Mouse (Mus musculus): ENCODE data around the gene Acad9. TPM values are rescaled to one million over a fixed set of nuclear protein-coding genes. Genes with fewer than 3 reads are reported as not detected.
"Not testable (repeated sequence)": the region's sequence is repeated elsewhere in the genome, so short reads cannot be mapped to it uniquely, and the experiment has no call there.

The Acad9 gene
- polyA plus RNA-seq, 1 experiment from 2014 or later: 8.2 TPM

DNA sequence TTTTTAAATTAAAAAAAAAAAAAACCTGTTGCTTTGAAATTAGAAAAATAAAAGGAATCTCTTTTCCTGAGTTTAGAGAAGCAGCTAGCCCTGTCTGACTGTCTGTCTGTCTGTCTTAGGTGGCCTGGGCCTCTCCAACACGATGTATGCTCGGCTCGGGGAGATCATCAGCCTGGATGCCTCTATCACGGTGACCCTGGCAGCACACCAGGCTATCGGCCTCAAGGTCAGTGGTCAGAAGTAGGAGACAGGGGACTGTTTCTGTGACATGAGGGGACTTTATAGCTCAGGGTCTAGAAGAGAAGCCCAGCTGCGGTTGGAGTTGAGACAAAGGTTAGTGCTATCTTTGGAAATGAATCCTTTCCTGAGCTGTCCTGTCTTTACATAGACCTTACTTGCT lies 8.5 kb downstream of the Acad9 start:
- Histone ChIP-seq H3K36me3 (ENCODE audit: inconsistent target) (peaks cover 58% of the 10 kb centered on the region), H3K79me2 (ENCODE audit: inconsistent target) (no peaks in the 10 kb centered on the region; the same call in 1 of the 2 replicates), H3K27ac (no peak overlapping the region), H3K4me3 (ENCODE audit: inconsistent target) (no peak overlapping the region)
- 98% methylated on average over 6 of the region's 6 CpGs for WGBS (ENCODE audit: missing documents)

GRCm38 (mm10) chr3:36075466-36075865 lies 9.7 kb downstream of the Acad9 start:
- Histone ChIP-seq H3K36me3 (ENCODE audit: inconsistent target) (peaks cover 66% of the 10 kb centered on the region), H3K4me3 (ENCODE audit: inconsistent target) (no peak overlapping the region), H3K79me2 (ENCODE audit: inconsistent target) (no peaks in the 10 kb centered on the region), H3K27ac (no peak overlapping the region)
- 98% methylated on average over 6 of the region's 6 CpGs for WGBS (ENCODE audit: missing documents)

DNA sequence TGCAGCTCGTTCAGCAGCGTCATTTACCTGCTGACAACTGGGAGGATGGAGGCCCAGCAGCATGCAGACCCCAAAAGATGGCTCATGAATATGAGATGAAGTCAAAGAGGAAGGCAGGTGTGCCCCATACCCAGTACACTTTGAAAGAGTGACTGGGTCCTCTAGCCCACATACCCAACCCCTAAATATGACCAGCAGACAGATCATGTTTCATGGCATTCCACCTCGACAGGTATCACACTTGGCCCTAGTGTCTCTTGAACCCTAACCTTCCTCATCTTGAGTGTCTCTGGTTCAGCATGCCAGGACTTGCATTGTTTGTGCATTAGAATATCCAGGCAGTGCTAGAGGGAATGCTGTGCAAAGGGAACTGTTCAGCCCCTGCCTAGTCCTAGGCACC lies 11.6 kb downstream of the Acad9 start:
- 100% methylated on average over 3 of the region's 3 CpGs for WGBS (ENCODE audit: missing documents)

DNA sequence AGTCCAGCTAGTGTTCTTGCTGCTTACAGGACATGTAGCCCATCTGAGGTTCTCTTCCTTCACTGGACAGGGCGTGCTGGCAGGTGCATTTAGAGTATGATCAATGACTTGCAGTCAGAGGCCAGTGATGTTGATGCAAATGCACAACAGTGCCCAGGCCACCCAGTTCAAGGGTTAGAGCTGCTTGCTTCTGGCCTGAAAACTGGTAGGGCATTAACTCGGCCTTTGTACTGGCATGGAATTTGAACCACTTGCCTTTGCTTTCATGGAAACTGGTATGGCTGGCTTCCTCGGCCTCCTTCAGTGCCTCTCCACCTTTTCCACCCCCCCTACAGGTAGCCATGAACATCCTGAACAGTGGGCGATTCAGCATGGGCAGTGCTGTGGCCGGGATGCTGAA lies 14.1 kb downstream of the Acad9 start:
- peaks cover 72% of the 10 kb centered on the region for H3K36me3 ChIP-seq (ENCODE audit: inconsistent target)
- no peak overlapping the region for H3K27ac ChIP-seq
- 94% methylated on average over 5 of the region's 5 CpGs for WGBS (ENCODE audit: missing documents)

More for the DNA sequence above, 11.6 kb downstream of the Acad9 start:
- no peak overlapping the region for H3K4me3 ChIP-seq (ENCODE audit: inconsistent target)
- no peaks in the 10 kb centered on the region for H3K79me2 ChIP-seq (ENCODE audit: inconsistent target)
- H3K27ac ChIP-seq: no peak overlapping the region
- peaks cover 72% of the 10 kb centered on the region for H3K36me3 ChIP-seq (ENCODE audit: inconsistent target)

GRCm38 (mm10) chr3:36080741-36081140 lies 15.0 kb downstream of the Acad9 start:
- WGBS (ENCODE audit: missing documents): 97% methylated on average over 5 of the region's 5 CpGs
- Histone ChIP-seq H3K27ac (no peak overlapping the region), H3K79me2 (ENCODE audit: inconsistent target) (no peaks in the 10 kb centered on the region), H3K36me3 (ENCODE audit: inconsistent target) (peaks cover 72% of the 10 kb centered on the region), H3K4me3 (ENCODE audit: inconsistent target) (no peak overlapping the region)

More for the DNA sequence above, 14.1 kb downstream of the Acad9 start:
- Histone ChIP-seq H3K79me2 (ENCODE audit: inconsistent target) (no peaks in the 10 kb centered on the region), H3K4me3 (ENCODE audit: inconsistent target) (no peak overlapping the region)

DNA sequence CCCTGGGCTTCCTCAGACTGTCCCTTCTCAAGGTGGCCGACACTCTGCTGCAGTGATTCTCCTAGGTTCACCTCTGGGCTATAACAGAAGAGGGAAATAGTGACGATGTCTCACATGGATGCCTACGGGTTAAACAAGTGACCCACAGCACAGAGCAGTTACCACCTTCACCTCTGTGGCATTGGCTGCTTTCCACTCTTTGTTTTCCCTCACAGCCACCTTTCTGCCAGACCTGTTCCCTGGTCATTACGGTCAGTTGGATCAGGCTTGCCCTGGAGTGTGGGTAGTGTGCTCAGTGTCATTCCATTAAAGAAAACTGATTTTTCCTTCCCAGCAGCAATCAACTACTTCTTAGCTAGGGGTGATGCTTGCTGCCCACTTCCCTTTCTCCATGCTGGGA lies 17.1 kb downstream of the Acad9 start:
- 94% methylated on average over 4 of the region's 4 CpGs for WGBS (ENCODE audit: missing documents)
- Histone ChIP-seq H3K36me3 (ENCODE audit: inconsistent target) (peaks cover 71% of the 10 kb centered on the region), H3K27ac (no peak overlapping the region), H3K4me3 (ENCODE audit: inconsistent target) (no peak overlapping the region), H3K79me2 (ENCODE audit: inconsistent target) (no peaks in the 10 kb centered on the region)

- H3K36me3 ChIP-seq (ENCODE audit: inconsistent target): peaks cover 71% of the 10 kb centered on the region
Measured at GRCm38 (mm10) chr3:36083381-36083780, 17.6 kb downstream of the Acad9 start.

GRCm38 (mm10) chr3:36085394-36085793 lies 19.6 kb downstream of the Acad9 start:
- peaks cover 67% of the 10 kb centered on the region for H3K36me3 ChIP-seq (ENCODE audit: inconsistent target)
- no peak overlapping the region for H3K4me3 ChIP-seq (ENCODE audit: inconsistent target)
- H3K79me2 ChIP-seq (ENCODE audit: inconsistent target): no peaks in the 10 kb centered on the region
- whole genome bisulfite sequencing (ENCODE audit: missing documents): 94% methylated on average over 5 of the region's 5 CpGs
- H3K27ac ChIP-seq: no peak overlapping the region

More at GRCm38 (mm10) chr3:36083381-36083780, 17.6 kb downstream of the Acad9 start:
- Histone ChIP-seq H3K27ac (no peak overlapping the region), H3K79me2 (ENCODE audit: inconsistent target) (no peaks in the 10 kb centered on the region), H3K4me3 (ENCODE audit: inconsistent target) (no peak overlapping the region)
- 96% methylated on average over 7 of the region's 7 CpGs for WGBS (ENCODE audit: missing documents)

DNA sequence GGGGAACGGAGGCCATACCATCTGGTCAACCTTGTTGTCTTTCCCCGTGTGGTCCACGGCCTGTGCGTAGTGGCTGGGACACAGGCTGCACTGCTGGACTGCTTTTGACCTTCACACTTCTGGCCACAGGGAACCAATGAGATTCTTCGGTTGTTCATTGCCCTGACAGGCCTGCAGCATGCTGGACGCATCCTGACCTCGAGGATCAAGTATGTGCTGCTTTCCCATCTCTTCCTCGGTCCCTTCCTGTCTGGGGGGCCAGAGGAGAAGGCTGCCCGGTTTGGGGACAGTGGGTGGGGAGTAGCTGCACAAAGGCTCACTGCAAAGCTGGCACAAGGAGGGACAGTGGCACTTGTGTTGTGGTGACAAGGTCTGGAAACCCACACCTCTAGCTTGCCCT lies 21.8 kb downstream of the Acad9 start:
- Histone ChIP-seq H3K79me2 (ENCODE audit: inconsistent target) (no peaks in the 10 kb centered on the region), H3K27ac (no peak overlapping the region), H3K36me3 (ENCODE audit: inconsistent target) (peaks cover 60% of the 10 kb centered on the region), H3K4me3 (ENCODE audit: inconsistent target) (no peak overlapping the region)
- WGBS (ENCODE audit: missing documents): 98% methylated on average over 9 of the region's 9 CpGs

DNA sequence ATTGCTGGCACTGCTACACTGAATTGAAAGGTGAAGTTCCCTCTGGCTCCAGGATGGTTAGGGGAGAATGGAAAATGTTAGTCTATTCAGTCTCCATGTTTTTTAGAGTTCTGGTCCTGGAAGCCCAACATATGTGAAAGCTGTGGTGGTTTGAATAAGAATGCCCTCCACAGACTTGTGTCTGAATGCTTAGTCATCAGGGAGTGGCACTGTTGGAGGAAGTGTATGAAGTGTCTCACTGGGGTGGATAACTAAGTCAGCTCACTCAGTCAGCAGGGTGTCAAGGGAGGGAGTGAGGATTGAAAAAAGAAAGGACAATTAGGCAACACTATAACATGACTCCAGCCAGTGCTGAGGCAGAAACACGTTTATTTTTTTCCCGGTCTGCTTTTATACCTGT lies 29.6 kb downstream of the Acad9 start:
- Histone ChIP-seq H3K27ac (no peak overlapping the region), H3K79me2 (ENCODE audit: inconsistent target) (no peaks in the 10 kb centered on the region), H3K36me3 (ENCODE audit: inconsistent target) (no peaks in the 10 kb centered on the region), H3K4me3 (ENCODE audit: inconsistent target) (no peak overlapping the region)
- 78% methylated on average over 2 of the region's 2 CpGs for WGBS (ENCODE audit: missing documents)

DNA sequence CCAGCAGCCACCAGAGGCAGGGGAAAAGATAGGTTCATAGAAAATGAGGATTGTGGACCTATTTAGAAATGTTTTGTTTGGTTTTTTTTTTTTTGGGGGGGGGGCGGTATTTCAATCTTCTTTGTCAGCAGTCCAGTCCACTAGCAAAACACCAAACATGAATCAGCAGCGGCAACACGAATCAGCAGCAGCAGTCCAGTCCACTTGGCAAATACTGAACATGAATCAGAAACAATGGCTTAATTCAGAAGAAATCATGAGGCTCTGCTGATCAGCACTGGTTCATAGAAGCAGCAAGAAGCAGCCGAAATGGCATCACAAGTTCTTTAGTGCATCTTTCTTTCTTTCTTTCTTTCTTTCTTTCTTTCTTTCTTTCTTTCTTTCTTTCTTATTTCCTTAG lies 50.3 kb downstream of the Acad9 start:
- H3K27ac ChIP-seq: no peak overlapping the region
- no peak overlapping the region for H3K4me3 ChIP-seq (ENCODE audit: inconsistent target)
- 82% methylated on average over 4 of the region's 4 CpGs for WGBS (ENCODE audit: missing documents)
- no peaks in the 10 kb centered on the region for H3K79me2 ChIP-seq (ENCODE audit: inconsistent target)
- no peaks in the 10 kb centered on the region for H3K36me3 ChIP-seq (ENCODE audit: inconsistent target)

DNA sequence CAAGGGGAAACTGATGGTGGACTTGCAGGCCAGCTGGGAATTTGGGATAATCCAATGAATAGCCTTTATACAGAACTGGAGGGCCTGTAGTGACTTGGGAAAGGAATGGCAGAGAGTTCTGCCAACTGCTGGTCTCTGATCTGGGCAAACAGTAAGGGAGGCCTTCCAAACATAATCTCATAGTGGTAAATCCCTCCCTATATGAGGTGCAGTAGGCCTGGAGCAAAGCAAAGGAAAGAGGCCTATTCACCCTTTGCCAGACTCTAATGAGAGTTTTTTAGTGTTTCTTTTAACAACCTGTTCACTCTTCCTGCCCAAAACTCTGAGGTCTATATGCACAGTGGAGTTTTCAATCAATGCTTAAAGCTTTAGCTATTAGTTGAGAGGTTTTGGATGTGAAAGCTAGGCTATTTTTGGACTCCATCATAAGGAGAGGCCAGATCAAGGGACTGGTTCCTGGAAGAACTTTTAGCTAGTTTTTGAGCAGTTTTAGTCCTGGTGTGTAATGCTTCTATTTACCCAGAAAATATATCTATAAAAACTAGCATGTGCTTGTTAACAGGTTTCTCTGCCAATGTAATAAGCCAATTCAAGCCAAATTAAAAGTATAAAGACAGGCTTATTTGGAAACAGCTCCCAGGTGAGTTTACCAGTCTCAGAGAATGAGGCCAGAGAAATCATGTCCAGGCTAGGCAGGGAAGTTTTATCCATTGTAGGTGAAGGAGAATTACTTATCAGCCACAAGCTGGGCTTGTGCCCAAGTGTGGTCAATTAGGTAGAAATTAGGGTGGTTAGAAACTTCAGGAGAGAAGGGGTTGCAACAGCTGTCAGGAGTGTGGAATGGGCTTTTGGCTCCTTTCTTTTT lies 54.1 kb downstream of the Acad9 start:
- Histone ChIP-seq H3K36me3 (ENCODE audit: inconsistent target) (no peaks in the 10 kb centered on the region), H3K4me3 (ENCODE audit: inconsistent target) (no peak overlapping the region), H3K79me2 (ENCODE audit: inconsistent target) (no peaks in the 10 kb centered on the region), H3K27ac (no peak overlapping the region)

DNA sequence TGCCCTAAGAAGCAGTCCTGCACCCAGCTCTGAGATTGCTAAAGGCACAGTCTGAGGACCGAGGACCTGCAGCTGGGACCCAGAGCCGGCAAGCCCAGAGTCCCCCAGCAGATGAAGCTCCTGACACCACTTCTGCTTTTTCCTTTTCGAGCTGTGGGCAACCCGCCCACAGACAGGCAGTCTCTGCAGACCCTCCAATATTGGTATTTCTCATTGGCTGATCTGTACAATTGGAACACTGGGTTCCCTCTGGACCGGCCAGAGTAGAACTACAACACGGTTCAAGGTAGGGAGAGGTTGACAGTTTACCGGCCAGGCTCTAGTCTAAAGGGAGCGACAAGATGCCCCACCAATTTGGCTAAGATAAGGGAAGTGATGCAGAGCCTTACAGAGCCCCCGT lies 60.4 kb downstream of the Acad9 start:
- 54% methylated on average over 9 of the region's 9 CpGs for WGBS (ENCODE audit: missing documents)
- not testable (repeated sequence) for H3K36me3 ChIP-seq (ENCODE audit: inconsistent target); H3K79me2 ChIP-seq (ENCODE audit: inconsistent target); H3K27ac ChIP-seq; H3K4me3 ChIP-seq (ENCODE audit: inconsistent target)

DNA sequence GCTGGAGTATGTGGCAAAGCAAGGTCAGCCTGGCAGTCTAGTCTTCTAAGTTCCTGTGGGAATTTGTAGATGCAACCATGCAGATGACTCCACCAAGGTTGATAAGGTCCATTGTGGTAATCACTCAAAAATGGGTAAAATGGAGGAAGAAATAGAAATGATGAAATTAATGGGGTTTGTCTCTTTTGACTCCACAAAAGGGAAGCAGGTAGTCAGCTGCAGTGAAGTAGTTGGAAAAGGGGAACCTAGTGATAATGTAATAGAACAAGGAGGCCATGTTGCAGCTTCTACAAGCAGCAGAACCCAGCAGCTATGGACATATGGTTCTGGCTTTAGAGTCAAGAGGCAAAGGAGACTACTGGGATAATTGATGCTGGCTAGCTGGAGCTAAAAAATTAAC lies 70.4 kb downstream of the Acad9 start:
- no peaks in the 10 kb centered on the region for H3K79me2 ChIP-seq (ENCODE audit: inconsistent target)
- H3K27ac ChIP-seq: no peak overlapping the region
- H3K4me3 ChIP-seq (ENCODE audit: inconsistent target): no peak overlapping the region

GRCm38 (mm10) chr3:36137560-36137959 lies 71.8 kb downstream of the Acad9 start:
- WGBS (ENCODE audit: missing documents): 50% methylated on average over 2 of the region's 2 CpGs
- no peak overlapping the region for H3K27ac ChIP-seq
- H3K79me2 ChIP-seq (ENCODE audit: inconsistent target): no peaks in the 10 kb centered on the region
- no peaks in the 10 kb centered on the region for H3K36me3 ChIP-seq (ENCODE audit: inconsistent target)
- H3K4me3 ChIP-seq (ENCODE audit: inconsistent target): no peak overlapping the region

More for the DNA sequence above, 70.4 kb downstream of the Acad9 start:
- no peaks in the 10 kb centered on the region for H3K36me3 ChIP-seq (ENCODE audit: inconsistent target)
